Mouse (Mus musculus) heart, embryonic 16.5 days (tissue): ENCODE data around the gene Maml3. TPM values are rescaled to one million over a fixed set of nuclear protein-coding genes. Genes with fewer than 3 reads are reported as not detected.
A peak's percentile ranks its signal among the peaks of the same experiment; 100 is the strongest.

Experiments used
- ATAC-seq: fragments of 200-750 bp; cut with Nextera tagmentation; replicated peaks from 2 replicates; pipeline ENCODE4 v1.8.0; 2017; ENCODE audit warnings: moderate number of reproducible peaks; ENCODE audit not compliant: insufficient read depth, low FRiP score; ENCODE audit errors: extremely low read depth
- H3K27ac ChIP-seq: fragments of 300-500 bp; sonication (generic); 2 replicates; pipeline ENCODE4 v1.5.1; 2014; ENCODE audit warnings: mild to moderate bottlenecking, low read length, control low read depth, moderate library complexity
- H3K27me3 ChIP-seq: fragments of 300-500 bp; sonication (generic); 2 replicates; pipeline ENCODE4 v1.6.1; 2014; ENCODE audit warnings: low read length, mixed read lengths; ENCODE audit not compliant: control insufficient read depth, insufficient read depth
- H3K36me3 ChIP-seq: fragments of 300-500 bp; sonication (generic); 2 replicates; pipeline ENCODE4 v1.6.1; 2014; ENCODE audit not compliant: control insufficient read depth, insufficient read depth
- H3K4me1 ChIP-seq: fragments of 300-500 bp; sonication (generic); 2 replicates; pipeline ENCODE4 v1.6.1; 2014; ENCODE audit warnings: low read length, mixed read lengths; ENCODE audit not compliant: control insufficient read depth, insufficient read depth
- H3K4me2 ChIP-seq: fragments of 300-500 bp; sonication (generic); 2 replicates; pipeline ENCODE4 v1.6.1; 2014; ENCODE audit warnings: low read depth, mild to moderate bottlenecking, control low read depth, low read length
- H3K4me3 ChIP-seq: fragments of 300-500 bp; sonication (generic); 2 replicates; pipeline ENCODE4 v1.5.1; 2014; ENCODE audit warnings: mild to moderate bottlenecking, control low read depth, low read length
- H3K9ac ChIP-seq: fragments of 300-500 bp; sonication (generic); 2 replicates; pipeline ENCODE4 v1.6.1; 2014; ENCODE audit warnings: low read length, control low read depth
- H3K9me3 ChIP-seq: fragments of 300-500 bp; sonication (generic); replicated peaks from 2 replicates; pipeline ENCODE4 v1.6.1; 2016; ENCODE audit warnings: low read length; ENCODE audit not compliant: control insufficient read depth
- WGBS: fragments of 180-500 bp; shearing (Covaris S2); extraction: QIAGEN DNeasy Blood & Tissue Kit; methylation state at CpG from one replicate; pipeline ENCODE4 v1.1.7; 2014; 5-methylcytosine and 5-hydroxymethylcytosine counted together
- polyA plus RNA-seq: library from polyadenylated mRNA; unstranded; fragments of >200 nt; fragmentation: Nextera tagmentation; extraction: Ambion mirVana; gene quantifications from 2 replicates; pipeline ENCODE4 v1.2.1, GENCODE M21; 2015

Maml3 gene
- polyA plus RNA-seq, 1 experiment from 2014 or later, result 2.6 TPM

- Histone ChIP-seq H3K27ac (no peak overlapping the region), H3K4me1 (peaks cover 9% of the 10 kb centered on the region)
- no peak for ATAC-seq
Observed at GRCm38 (mm10) chr3:52061472-52062388, 43.1 kb downstream of the Maml3 start.

GRCm38 (mm10) chr3:52060886-52061285, 44.0 kb downstream of the Maml3 start:
- peaks cover under 1% of the 10 kb centered on the region for H3K4me1 ChIP-seq
- 0 out of 2 replicates have a peak, but pooled peaks cover 3% of the 10 kb centered on the region for H3K9me3 ChIP-seq
- no peak overlapping the region for H3K9ac ChIP-seq
- no peaks in the 10 kb centered on the region for H3K27me3 ChIP-seq
- no peak for ATAC-seq
- 88% methylated on average over 7 of the region's 7 CpGs for WGBS
- no peak overlapping the region for H3K27ac ChIP-seq
- H3K36me3 ChIP-seq, result no peaks in the 10 kb centered on the region
- H3K4me2 ChIP-seq, result no peak overlapping the region
- no peak overlapping the region for H3K4me3 ChIP-seq

More at GRCm38 (mm10) chr3:52061472-52062388, 43.1 kb downstream of the Maml3 start:
- Histone ChIP-seq H3K4me3 (no peak overlapping the region), H3K9me3 (0 out of 2 replicates have a peak, but pooled peaks cover 3% of the 10 kb centered on the region), H3K4me2 (no peak overlapping the region), H3K9ac (no peak overlapping the region), H3K27me3 (no peaks in the 10 kb centered on the region), H3K36me3 (no peaks in the 10 kb centered on the region)
- 55% methylated on average over 8 of the region's 8 CpGs for WGBS

GRCm38 (mm10) chr3:52051801-52052200, 53.1 kb downstream of the Maml3 start:
- Histone ChIP-seq H3K27ac (peak overlapping the region; percentile 34), H3K36me3 (no peaks in the 10 kb centered on the region), H3K4me2 (no peak overlapping the region), H3K27me3 (no peaks in the 10 kb centered on the region), H3K4me1 (peaks cover 13% of the 10 kb centered on the region), H3K9me3 (no peaks in the 10 kb centered on the region), H3K4me3 (no peak overlapping the region), H3K9ac (no peak overlapping the region)
- WGBS, result 61% methylated on average over 2 of the region's 2 CpGs
- no peak for ATAC-seq

- ATAC-seq, result no peak
- Histone ChIP-seq H3K9me3 (no peaks in the 10 kb centered on the region), H3K27ac (peak overlapping the region; percentile 93; the same call in 1 of the 2 replicates), H3K4me2 (no peak overlapping the region), H3K27me3 (no peaks in the 10 kb centered on the region), H3K9ac (no peak overlapping the region), H3K4me1 (peaks cover 38% of the 10 kb centered on the region), H3K36me3 (no peaks in the 10 kb centered on the region), H3K4me3 (no peak overlapping the region)
- 60% methylated on average over 14 of the region's 14 CpGs for WGBS
Observed at GRCm38 (mm10) chr3:52048082-52048481, 56.8 kb downstream of the Maml3 start.

GRCm38 (mm10) chr3:52047537-52047936, 57.3 kb downstream of the Maml3 start:
- Histone ChIP-seq H3K36me3 (no peaks in the 10 kb centered on the region), H3K27ac (peak overlapping the region; percentile 93), H3K4me1 (peaks cover 38% of the 10 kb centered on the region), H3K9me3 (no peaks in the 10 kb centered on the region), H3K4me3 (no peak overlapping the region), H3K4me2 (peak overlapping the region; percentile 69), H3K9ac (peak overlapping the region; percentile 68; the same call in 1 of the 2 replicates), H3K27me3 (no peaks in the 10 kb centered on the region)
- ATAC-seq, result no peak
- 75% methylated on average over 8 of the region's 8 CpGs for WGBS

GRCm38 (mm10) chr3:52046895-52047372, 57.9 kb downstream of the Maml3 start:
- Histone ChIP-seq H3K9ac (peak overlapping the region; percentile 68), H3K4me3 (peak overlapping the region; percentile 42), H3K4me1 (peaks cover 38% of the 10 kb centered on the region), H3K27me3 (no peaks in the 10 kb centered on the region), H3K4me2 (peak overlapping the region; percentile 69), H3K36me3 (no peaks in the 10 kb centered on the region), H3K27ac (peak overlapping the region; percentile 93), H3K9me3 (no peaks in the 10 kb centered on the region)
- peak; percentile 80 for ATAC-seq
- WGBS, result 2% methylated on average over 13 of the region's 13 CpGs

- Histone ChIP-seq H3K4me3 (peak overlapping the region; percentile 42), H3K36me3 (no peaks in the 10 kb centered on the region)
- ATAC-seq, result peak; percentile 78
Observed at GRCm38 (mm10) chr3:52046027-52046700, 58.7 kb downstream of the Maml3 start.

GRCm38 (mm10) chr3:52045221-52045641, 59.6 kb downstream of the Maml3 start:
- Histone ChIP-seq H3K27ac (peak overlapping the region; percentile 93), H3K9ac (peak overlapping the region; percentile 68; the same call in 1 of the 2 replicates), H3K4me3 (peak overlapping the region; percentile 41; the same call in 1 of the 2 replicates), H3K27me3 (no peaks in the 10 kb centered on the region), H3K36me3 (no peaks in the 10 kb centered on the region), H3K4me1 (peaks cover 38% of the 10 kb centered on the region), H3K9me3 (no peaks in the 10 kb centered on the region), H3K4me2 (peak overlapping the region; percentile 69)
- WGBS, result 21% methylated on average over 6 of the region's 6 CpGs
- no peak for ATAC-seq

More at GRCm38 (mm10) chr3:52046027-52046700, 58.7 kb downstream of the Maml3 start:
- H3K4me1 ChIP-seq, result peaks cover 38% of the 10 kb centered on the region
- peak overlapping the region; percentile 68 for H3K9ac ChIP-seq
- WGBS, result 6% methylated on average over 20 of the region's 20 CpGs
- peak overlapping the region; percentile 93 for H3K27ac ChIP-seq
- peak overlapping the region; percentile 69 for H3K4me2 ChIP-seq
- no peaks in the 10 kb centered on the region for H3K9me3 ChIP-seq
- no peaks in the 10 kb centered on the region for H3K27me3 ChIP-seq
